Comparison of ENCODE assay signal across 21 mouse cellular contexts in genomic region chr2:160336053-160336452, GRCm38 (mm10). TPM values are rescaled to one million over a fixed set of nuclear protein-coding genes. Genes with fewer than 3 reads are reported as not detected.
"Had no signal": no experiment of that assay in that cellular context is flagged by ENCODE, and none has a peak within 500 bp of the region (broad histone marks: within the 10 kb centered on the region; RNA-seq: fewer than 3 reads in every experiment).

No protein-coding gene starts in this region.

- ATAC-seq: liver, postnatal 0 days had no signal

- H3K27me3 ChIP-seq: liver, embryonic 13.5 days; lung, embryonic 15.5 days; neural tube, embryonic 13.5 days; stomach, embryonic 15.5 days had no signal

- H3K27ac ChIP-seq: kidney, postnatal 0 days; limb, embryonic 12.5 days; liver, embryonic 13.5 days; lung, embryonic 15.5 days; macrophage; neural tube, embryonic 13.5 days; stomach, embryonic 15.5 days had no signal

- H3K4me1 ChIP-seq: liver, embryonic 13.5 days; stomach, embryonic 15.5 days had no signal

- H3K9me3 ChIP-seq: limb, embryonic 12.5 days; liver, embryonic 13.5 days; lung, embryonic 15.5 days; neural tube, embryonic 13.5 days; stomach, embryonic 15.5 days had no signal

- H3K9ac ChIP-seq: limb, embryonic 12.5 days; liver, embryonic 13.5 days; liver, postnatal 0 days; lung, embryonic 15.5 days; neural tube, embryonic 13.5 days; stomach, embryonic 15.5 days had no signal

- DNase-seq: kidney, adult 9 months; kidney, postnatal 36 days; layer of hippocampus, adult 9-11 months; liver; liver, embryonic 13.5 days; liver, postnatal 0 days; lung, postnatal 14 days; midbrain, embryonic 14.5 days; retina, postnatal 1 day; right cerebral cortex, postnatal 4 days; thymus, adult 2 months; thymus, postnatal 25 days had no signal

- H3K36me3 ChIP-seq: limb, embryonic 12.5 days; liver, embryonic 13.5 days; lung, embryonic 15.5 days; neural tube, embryonic 13.5 days; stomach, embryonic 15.5 days had no signal

- H3K4me3 ChIP-seq: limb, embryonic 12.5 days; liver, embryonic 13.5 days; lung, embryonic 15.5 days; neural tube, embryonic 13.5 days; stomach, embryonic 15.5 days had no signal

- H3K4me2 ChIP-seq: limb, embryonic 12.5 days; liver, embryonic 13.5 days; lung, embryonic 15.5 days; neural tube, embryonic 13.5 days; stomach, embryonic 15.5 days had no signal

RNA-seq across cellular contexts. Expression of gene Gm826, which starts 2.1 kb away (rescaled TPM):
- total RNA-seq: layer of hippocampus, adult 18-20 months; left cerebral cortex, postnatal 36 days; monocyte, adult 5-6 weeks had no signal
- polyA plus RNA-seq: limb, embryonic 12.5 days; neural tube, embryonic 13.5 days had no signal
